Mouse (Mus musculus) testis, adult 2 months (tissue): ENCODE measurements around the gene Aurkaip1. TPM values are rescaled to one million over a fixed set of nuclear protein-coding genes. Genes with fewer than 3 reads are reported as not detected.

Experiments
- H3K27ac ChIP-seq: fragments of 200-500 bp; 2 replicates; pipeline ENCODE4 v1.5.1; 2012; ENCODE audit warnings: low read depth, low read length; ENCODE audit not compliant: control insufficient read depth, insufficient read depth
- H3K27me3 ChIP-seq: fragments of 200-500 bp; 2 replicates; pipeline ENCODE4 v1.6.1; 2012; ENCODE audit warnings: mild to moderate bottlenecking, low read length, moderate library complexity; ENCODE audit not compliant: control insufficient read depth, insufficient read depth
- H3K36me3 ChIP-seq: fragments of 200-500 bp; 2 replicates; pipeline ENCODE4 v1.6.1; 2012; ENCODE audit warnings: mild to moderate bottlenecking, low read length; ENCODE audit not compliant: control insufficient read depth, insufficient read depth
- H3K4me1 ChIP-seq: fragments of 200-500 bp; 2 replicates; pipeline ENCODE4 v1.6.1; 2012; ENCODE audit warnings: low read length; ENCODE audit not compliant: control insufficient read depth, insufficient read depth
- H3K4me3 ChIP-seq: fragments of 200-500 bp; 2 replicates; pipeline ENCODE4 v1.5.1; 2012; ENCODE audit warnings: low read depth, mild to moderate bottlenecking, low read length, moderate library complexity, mixed read lengths; ENCODE audit not compliant: control insufficient read depth
- CTCF ChIP-seq: fragments of 200-500 bp; IDR thresholded peaks from 2 replicates; pipeline ENCODE4 v1.5.1; 2012; ENCODE audit warnings: low read depth, mild to moderate bottlenecking, inconsistent platforms, low read length, moderate library complexity; ENCODE audit not compliant: control insufficient read depth, insufficient read depth, insufficient replicate concordance
- POLR2A ChIP-seq: fragments of 200-500 bp; IDR thresholded peaks from 2 replicates; pipeline ENCODE4 v1.6.1; 2012; ENCODE audit warnings: low read depth, mild to moderate bottlenecking, inconsistent platforms, low read length, moderate library complexity; ENCODE audit not compliant: control insufficient read depth
- polyA plus RNA-seq: library from polyadenylated mRNA; depleted of rRNA; stranded (reverse); fragments of >200 nt; gene quantifications from 2 replicates; pipeline ENCODE4 v1.2.3, GENCODE M21; 2012

The Aurkaip1 gene
- polyA plus RNA-seq, 1 experiment, result 108 TPM

DNA sequence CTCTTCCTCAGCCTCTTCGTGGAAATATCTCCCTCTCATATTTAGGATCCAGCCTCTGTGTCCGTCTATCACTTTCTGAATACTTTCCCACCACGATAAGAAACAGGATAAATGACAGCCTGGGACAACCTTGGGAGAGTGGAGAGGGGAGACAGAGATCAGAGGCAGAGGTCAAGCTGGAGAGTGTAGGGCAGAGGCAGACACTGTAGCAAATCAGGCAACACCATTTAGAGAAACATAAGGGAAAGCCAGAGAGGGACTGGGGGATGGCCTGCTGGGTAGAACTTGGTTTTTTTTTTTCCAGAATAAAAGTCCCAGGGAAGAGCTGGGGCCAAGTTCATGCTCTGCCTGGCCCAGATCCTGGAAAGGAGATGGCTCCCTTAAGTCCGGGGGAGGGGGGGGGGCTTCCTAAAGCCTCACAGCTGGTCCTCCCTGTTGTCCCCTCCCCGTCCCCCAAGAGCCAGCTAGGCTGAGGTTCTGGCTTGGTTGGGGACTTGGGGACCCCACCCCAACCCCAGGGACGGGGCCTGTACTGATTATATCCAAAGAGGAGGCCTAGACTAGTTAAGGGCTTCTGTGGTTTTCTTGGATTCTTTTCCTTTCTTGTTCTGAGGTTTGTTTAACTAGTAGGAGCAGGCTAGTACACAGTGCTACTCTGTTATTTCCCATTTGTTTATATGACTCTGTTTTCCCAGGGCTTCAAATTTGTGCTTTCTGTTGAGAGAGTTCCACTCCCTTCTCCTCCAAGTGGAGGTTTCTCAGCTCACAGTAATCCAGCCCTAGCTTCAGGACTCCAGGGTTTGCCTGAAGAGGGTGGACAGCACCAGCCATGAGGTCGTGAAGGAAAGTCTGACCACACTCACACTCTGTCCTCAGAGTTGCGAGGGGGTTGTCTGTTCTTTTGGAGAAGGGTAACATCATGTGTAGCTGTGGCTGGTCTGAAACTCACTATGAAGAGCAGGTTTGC is 7.4 kb downstream of the Aurkaip1 start:
- TF ChIP-seq CTCF (no peak), POLR2A (no peak)
- H3K4me3 ChIP-seq, result no peak overlapping the region
- H3K27me3 ChIP-seq, result no peaks in the 10 kb centered on the region
- peaks cover 22% of the 10 kb centered on the region for H3K4me1 ChIP-seq
- H3K27ac ChIP-seq, result peak overlapping the region; percentile 63
- H3K36me3 ChIP-seq, result no peaks in the 10 kb centered on the region; the same call in 1 of the 2 replicates

- H3K4me3 ChIP-seq, result peak within 1 kb of the TSS; percentile 58
- TF ChIP-seq POLR2A, result no peak
- no peak for TF ChIP-seq CTCF
- H3K4me1 ChIP-seq, result peaks cover 22% of the 10 kb centered on the region
- H3K27me3 ChIP-seq, result no peaks in the 10 kb centered on the region
- no peaks in the 10 kb centered on the region; the same call in 1 of the 2 replicates for H3K36me3 ChIP-seq
- H3K27ac ChIP-seq, result peak within 1 kb of the TSS; percentile 64
Measured at GRCm38 (mm10) chr4:155839483-155839910, 8.4 kb downstream of the Aurkaip1 start, which contains the start of gene Mxra8. Gene Mxra8, plus strand, starts transcription at chr4:155839680.

- TF ChIP-seq POLR2A (no peak), CTCF (no peak)
- peak overlapping the region; percentile 64 for H3K27ac ChIP-seq
- no peaks in the 10 kb centered on the region; the same call in 1 of the 2 replicates for H3K36me3 ChIP-seq
- peak overlapping the region; percentile 58 for H3K4me3 ChIP-seq
- H3K4me1 ChIP-seq, result peaks cover 22% of the 10 kb centered on the region
- H3K27me3 ChIP-seq, result no peaks in the 10 kb centered on the region
Measured at GRCm38 (mm10) chr4:155840076-155841002, 9.3 kb downstream of the Aurkaip1 start.

DNA sequence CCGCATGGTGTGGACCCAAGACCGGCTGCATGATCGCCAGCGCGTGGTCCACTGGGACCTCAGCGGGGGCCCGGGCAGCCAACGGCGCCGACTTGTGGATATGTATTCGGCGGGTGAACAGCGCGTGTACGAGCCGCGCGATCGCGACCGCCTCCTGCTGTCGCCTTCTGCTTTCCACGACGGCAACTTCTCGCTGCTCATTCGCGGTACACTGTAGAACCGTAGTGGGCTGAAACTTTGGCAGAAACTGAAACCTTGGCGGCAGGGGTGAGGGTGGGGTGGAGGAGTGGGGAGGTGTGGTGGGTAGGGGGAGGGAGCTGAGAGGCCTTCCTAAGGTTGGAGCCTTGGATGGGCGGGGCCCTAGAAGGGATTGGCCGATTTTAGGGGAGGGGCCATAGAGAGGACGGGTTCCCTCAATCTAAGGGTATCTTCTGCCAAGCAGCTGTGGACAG is 10.0 kb downstream of the Aurkaip1 start:
- peak overlapping the region; percentile 19; the same call in 1 of the 2 replicates for H3K27ac ChIP-seq
- no peaks in the 10 kb centered on the region; the same call in 1 of the 2 replicates for H3K36me3 ChIP-seq
- no peaks in the 10 kb centered on the region for H3K27me3 ChIP-seq
- H3K4me1 ChIP-seq, result peaks cover 22% of the 10 kb centered on the region
- H3K4me3 ChIP-seq, result peak overlapping the region; percentile 58
- TF ChIP-seq POLR2A, result peak; percentile 46; the same call in 1 of the 2 replicates
- TF ChIP-seq CTCF, result no peak

DNA sequence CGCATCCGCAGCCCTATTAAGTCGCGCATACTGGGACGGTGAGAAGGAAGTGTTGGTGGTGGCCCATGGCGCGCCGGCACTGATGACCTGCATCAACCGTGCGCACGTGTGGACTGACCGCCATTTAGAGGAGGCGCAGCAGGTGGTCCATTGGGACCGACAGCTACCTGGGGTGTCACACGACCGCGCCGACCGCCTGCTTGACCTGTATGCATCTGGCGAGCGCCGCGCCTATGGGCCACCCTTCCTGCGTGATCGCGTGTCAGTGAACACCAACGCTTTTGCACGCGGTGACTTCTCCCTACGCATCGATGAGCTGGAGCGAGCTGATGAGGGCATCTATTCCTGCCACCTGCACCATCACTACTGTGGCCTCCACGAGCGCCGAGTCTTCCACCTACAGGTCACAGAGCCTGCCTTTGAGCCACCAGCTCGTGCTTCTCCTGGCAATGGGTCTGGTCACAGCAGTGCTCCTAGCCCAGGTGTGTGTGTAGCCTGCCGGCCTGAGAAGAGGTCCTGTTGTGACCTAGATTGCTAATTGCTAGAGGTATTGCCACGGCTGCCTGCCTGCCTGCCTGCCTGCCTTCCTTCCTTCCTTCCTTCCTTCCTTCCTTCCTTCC is 10.7 kb downstream of the Aurkaip1 start:
- peaks cover 27% of the 10 kb centered on the region for H3K4me1 ChIP-seq

GRCm38 (mm10) chr4:155843231-155843630 is 12.2 kb downstream of the Aurkaip1 start:
- no peak for TF ChIP-seq POLR2A
- TF ChIP-seq CTCF, result no peak
- Histone ChIP-seq H3K4me1 (peaks cover 29% of the 10 kb centered on the region), H3K4me3 (no peak overlapping the region), H3K36me3 (no peaks in the 10 kb centered on the region; the same call in 1 of the 2 replicates), H3K27me3 (no peaks in the 10 kb centered on the region), H3K27ac (no peak overlapping the region)

More for the DNA sequence above, 10.7 kb downstream of the Aurkaip1 start:
- H3K4me3 ChIP-seq, result peak overlapping the region; percentile 58
- no peaks in the 10 kb centered on the region for H3K27me3 ChIP-seq
- no peak overlapping the region for H3K27ac ChIP-seq
- no peaks in the 10 kb centered on the region; the same call in 1 of the 2 replicates for H3K36me3 ChIP-seq
- TF ChIP-seq POLR2A, result no peak
- no peak for TF ChIP-seq CTCF
